Mouse (Mus musculus) lung, embryonic 15.5 days (tissue): ENCODE data around the gene Bub3. TPM values are rescaled to one million over a fixed set of nuclear protein-coding genes. Genes with fewer than 3 reads are reported as not detected.

Source experiments
- polyA plus RNA-seq: library from polyadenylated mRNA; unstranded; fragments of >200 nt; fragmentation: Nextera tagmentation; extraction: Ambion mirVana; gene quantifications from 2 replicates; pipeline ENCODE4 v1.2.1, GENCODE M21; 2015

The Bub3 gene
- polyA plus RNA-seq, 1 experiment from 2014 or later = 268 TPM

Other genes starting within 250 kb of the Bub3 start
- gene Cuzd1, start 237.9 kb upstream of the Bub3 start, polyA plus RNA-seq = 0.06 and 0.11 TPM in 2 replicates
- not detected in 2 replicates for gene Fam24b, start 230.7 kb upstream of the Bub3 start, polyA plus RNA-seq
- not detected in 2 replicates for gene Fam24a, start 226.4 kb upstream of the Bub3 start, polyA plus RNA-seq
- 18.4 and 22.2 TPM in 2 replicates for gene 2310057M21Rik, start 197.5 kb upstream of the Bub3 start, polyA plus RNA-seq
- gene Pstk, start 189.1 kb upstream of the Bub3 start, polyA plus RNA-seq = 64.3 and 64.8 TPM in 2 replicates
- 13.1 and 13.2 TPM in 2 replicates for gene Ikzf5, start 149.7 kb upstream of the Bub3 start, polyA plus RNA-seq
- gene Acadsb, start 149.6 kb upstream of the Bub3 start, polyA plus RNA-seq = 183 and 192 TPM in 2 replicates
- gene Hmx3, start 17.4 kb upstream of the Bub3 start, polyA plus RNA-seq = not detected in 2 replicates
- not detected in 2 replicates for gene Hmx2, start 11.4 kb upstream of the Bub3 start, polyA plus RNA-seq